Mouse (Mus musculus) brain, embryonic 14.5 days (tissue): ENCODE measurements around the gene OR5BS1P.

Source experiments
- CTCF ChIP-seq: fragments of 200-500 bp; IDR thresholded peaks from 2 replicates; pipeline ENCODE4 v1.5.1; 2012; ENCODE audit warnings: inconsistent platforms, mild to moderate bottlenecking, moderate library complexity, borderline replicate concordance; ENCODE audit not compliant: insufficient read depth, insufficient read length; ENCODE audit errors: extremely low read depth
- POLR2A ChIP-seq: fragments of 200-500 bp; IDR thresholded peaks from 2 replicates; pipeline ENCODE4 v1.6.1; 2012; ENCODE audit warnings: mild to moderate bottlenecking, inconsistent platforms, borderline replicate concordance; ENCODE audit not compliant: poor library complexity, insufficient read depth, insufficient read length, severe bottlenecking; ENCODE audit errors: extremely low read depth

GRCm38 (mm10) chr15:98476281-98476680 lies 6.6 kb downstream of the OR5BS1P start:
- TF ChIP-seq CTCF: no peak
- TF ChIP-seq POLR2A: no peak
